ENCODE assay signal across 8 mouse cellular contexts in genomic region chr3:58524246-58524645, GRCm38 (mm10). TPM values are rescaled to one million over a fixed set of nuclear protein-coding genes. Genes with fewer than 3 reads are reported as not detected.
A peak's percentile ranks its signal among the peaks of the same experiment; 100 is the strongest.
DNase-seq lines count a peak whose midpoint lies in the region; ATAC-seq and TF ChIP-seq lines count a peak whose summit lies in the region.

No protein-coding gene starts in this region.

- TF ChIP-seq CTCF in heart, adult 2 months (IDR thresholded peaks at IDR 0.05) = no peak
- no peak for TF ChIP-seq CTCF in CH12.LX (conservative IDR thresholded peaks at IDR 0.05 in 1 of 2, IDR thresholded peaks at IDR 0.05 in 1 of 2; ENCODE audit: low read depth in 2 of 2, low read length in 2 of 2)

- no peaks in the 10 kb centered on the region for H3K27me3 ChIP-seq in heart, adult 2 months (ENCODE audit: control insufficient read depth, insufficient read depth, low read length)
- H3K27me3 ChIP-seq in CH12.LX (replicated peaks) = no peaks in the 10 kb centered on the region
- H3K27me3 ChIP-seq in forebrain, embryonic 14.5 days (replicated peaks; ENCODE audit: control insufficient read depth, insufficient read depth, low read length) = no peaks in the 10 kb centered on the region
- H3K27me3 ChIP-seq in liver, embryonic 13.5 days = no peaks in the 10 kb centered on the region

- intact Hi-C loops in heart, adult 2 months (cut with DNase I) = loop anchor here (2.0 to 10.0 kb wide), 3 partner anchors 53 to 679 kb away; partner anchors contain the start of genes Pfn2 and Selenot
- intact Hi-C loops in heart, postnatal 25 days (cut with DNase I) = loop anchor here (2.0 kb wide), 1 partner anchor 107 kb away; no protein-coding TSS in a partner anchor

- H3K4me2 ChIP-seq in CH12.LX (ENCODE audit: insufficient read depth, low read depth, poor library complexity, severe bottlenecking) = peak overlapping the region; percentile 18; the same call in 1 of the 2 replicates
- H3K4me2 ChIP-seq in forebrain, embryonic 14.5 days (ENCODE audit: low read length) = peak overlapping the region; percentile 52
- H3K4me2 ChIP-seq in liver, embryonic 13.5 days = peak overlapping the region; percentile 87

- peaks cover 2% of the 10 kb centered on the region for H3K4me1 ChIP-seq in heart, adult 2 months (ENCODE audit: control insufficient read depth, insufficient read depth, low read length)
- H3K4me1 ChIP-seq in CH12.LX (ENCODE audit: control insufficient read depth in 1 of 2, insufficient read depth in 2 of 2) = peaks cover 3 to 30% of the 10 kb centered on the region in 2 experiments; a peak in 3 of 4 replicates
- peaks cover 9% of the 10 kb centered on the region; the same call in 1 of the 2 replicates for H3K4me1 ChIP-seq in forebrain, embryonic 14.5 days (ENCODE audit: control insufficient read depth, insufficient read depth, low read length)
- H3K4me1 ChIP-seq in liver, embryonic 13.5 days (replicated peaks) = peaks cover 39% of the 10 kb centered on the region

- DNase-seq in heart, adult 2 months = no peak
- no peak for DNase-seq in heart, postnatal 25 days (ENCODE audit: low spot score)
- no peak for DNase-seq in CH12.LX (ENCODE audit: extremely low read depth)
- no peak for DNase-seq in forebrain, embryonic 14.5 days (ENCODE audit: low spot score)
- DNase-seq in liver, embryonic 13.5 days = no peak
- DNase-seq in left cerebral cortex, adult 9 months (ENCODE audit: low spot score in 2 of 2) = no peak
- no peak for DNase-seq in thymus, postnatal 10 days (ENCODE audit: low spot score in 2 of 2)
- no peak for DNase-seq in urinary bladder, postnatal 25 days (ENCODE audit: low spot score)

- H3K4me3 ChIP-seq in heart, adult 2 months = peak overlapping the region; percentile 89
- peak overlapping the region; percentile 91 to 99 (median 96) for H3K4me3 ChIP-seq in CH12.LX (replicated peaks in 1 of 3; ENCODE audit: low read depth in 2 of 3, low read length in 2 of 3, poor library complexity in 1 of 3)
- H3K4me3 ChIP-seq in forebrain, embryonic 14.5 days (ENCODE audit: low read depth, low read length) = peak overlapping the region; percentile 73
- peak overlapping the region; percentile 97 for H3K4me3 ChIP-seq in liver, embryonic 13.5 days (replicated peaks)

- no peak for ATAC-seq in forebrain, embryonic 14.5 days
- ATAC-seq in liver, embryonic 13.5 days (ENCODE audit: low read depth) = no peak

- WGBS in heart, adult 2 months = 26% methylated on average over 4 of the region's 4 CpGs
- WGBS in forebrain, embryonic 14.5 days = 70% methylated on average over 4 of the region's 4 CpGs
- 59% methylated on average over 4 of the region's 4 CpGs for WGBS in liver, embryonic 13.5 days (ENCODE audit: insufficient replicate concordance)

- H3K9ac ChIP-seq in heart, adult 2 months (ENCODE audit: low read depth, low read length) = peak overlapping the region; percentile 53; the same call in 1 of the 2 replicates
- peak overlapping the region; percentile 100 for H3K9ac ChIP-seq in CH12.LX (ENCODE audit: insufficient read depth, low read depth)
- H3K9ac ChIP-seq in forebrain, embryonic 14.5 days (ENCODE audit: low read length) = peak overlapping the region; percentile 86; the same call in 1 of the 2 replicates
- H3K9ac ChIP-seq in liver, embryonic 13.5 days = peak overlapping the region; percentile 98

- H3K36me3 ChIP-seq in heart, adult 2 months (ENCODE audit: control insufficient read depth, insufficient read depth, low read length) = peaks cover 24% of the 10 kb centered on the region
- peaks cover 26 to 46% of the 10 kb centered on the region in 2 experiments for H3K36me3 ChIP-seq in CH12.LX (replicated peaks in 1 of 2; ENCODE audit: control insufficient read depth in 1 of 2, insufficient read depth in 1 of 2, low read length in 1 of 2)
- H3K36me3 ChIP-seq in forebrain, embryonic 14.5 days (ENCODE audit: control insufficient read depth, insufficient read depth, low read length) = peaks cover 21% of the 10 kb centered on the region
- H3K36me3 ChIP-seq in liver, embryonic 13.5 days = peaks cover 24% of the 10 kb centered on the region

- H3K27ac ChIP-seq in heart, adult 2 months = no peak overlapping the region
- H3K27ac ChIP-seq in CH12.LX (ENCODE audit: insufficient read depth, low read depth) = 0 out of 2 replicates have a peak overlapping the region, but pooled peaks have one; percentile 9
- H3K27ac ChIP-seq in forebrain, embryonic 14.5 days (ENCODE audit: low read depth, low read length) = no peak overlapping the region
- H3K27ac ChIP-seq in liver, embryonic 13.5 days = no peak overlapping the region

- TF ChIP-seq RAD21 in CH12.LX (IDR thresholded peaks at IDR 0.05; ENCODE audit: low read depth, low read length) = no peak

- no peak for TF ChIP-seq EP300 in heart, adult 2 months (IDR thresholded peaks at IDR 0.05; ENCODE audit: insufficient read depth, low read depth, low read length)
- TF ChIP-seq EP300 in CH12.LX (IDR thresholded peaks at IDR 0.05; ENCODE audit: low read length) = no peak

- no peak for TF ChIP-seq POLR2A in heart, adult 2 months (IDR thresholded peaks at IDR 0.05; ENCODE audit: insufficient read depth, low read depth, low read length)
- TF ChIP-seq POLR2A in CH12.LX (IDR thresholded peaks at IDR 0.05; ENCODE audit: low read depth, low read length) = no peak; the same call in 1 of the 2 replicates

- in situ Hi-C loops in CH12.LX (cut with MboI; ENCODE audit: low pct_ligation_motif_present, low pct_unique_long_range_greater_than_20kb, low sequenced_read_pairs) = no loop called here

- H3K9me3 ChIP-seq in CH12.LX (replicated peaks; ENCODE audit: low read length) = no peaks in the 10 kb centered on the region
- no peaks in the 10 kb centered on the region for H3K9me3 ChIP-seq in forebrain, embryonic 14.5 days (replicated peaks; ENCODE audit: control insufficient read depth, low read length)
- no peaks in the 10 kb centered on the region for H3K9me3 ChIP-seq in liver, embryonic 13.5 days (replicated peaks)

- no peaks in the 10 kb centered on the region for H3K79me2 ChIP-seq in heart, adult 2 months (replicated peaks; ENCODE audit: control insufficient read depth, insufficient read depth, low read length)
- H3K79me2 ChIP-seq in CH12.LX (replicated peaks; ENCODE audit: control insufficient read depth, extremely low read depth, insufficient read depth, poor library complexity, severe bottlenecking) = peaks cover 79% of the 10 kb centered on the region

- dilution Hi-C loops in CH12.LX (cut with MboI; ENCODE audit: extremely low pct_ligation_motif_present, extremely low pct_unique_long_range_greater_than_20kb, low sequenced_read_pairs) = no loop called here

TF ChIP-seq in CH12.LX, 34 proteins besides CTCF, POLR2A, EP300 and RAD21:
- no peak for TF ChIP-seq MAFK (IDR thresholded peaks at IDR 0.05; ENCODE audit: insufficient replicate concordance, low read length)
- TF ChIP-seq NRF1 (IDR thresholded peaks at IDR 0.05; ENCODE audit: low read depth, low read length) = no peak
- no peak for TF ChIP-seq ZC3H11A (IDR thresholded peaks at IDR 0.05; ENCODE audit: low read depth, low read length)
- no peak; the same call in 1 of the 2 replicates for TF ChIP-seq ETS1 (conservative IDR thresholded peaks at IDR 0.05; ENCODE audit: low read depth, low read length)
- TF ChIP-seq RCOR1 (conservative IDR thresholded peaks at IDR 0.05; ENCODE audit: low read depth, low read length) = no peak
- no peak for TF ChIP-seq SMC3 (IDR thresholded peaks at IDR 0.05; ENCODE audit: low read depth, low read length)
- no peak for TF ChIP-seq PAX5 (IDR thresholded peaks at IDR 0.05; ENCODE audit: low read length)
- TF ChIP-seq ZKSCAN1 (IDR thresholded peaks at IDR 0.05; ENCODE audit: borderline replicate concordance, low read depth, low read length) = no peak
- no peak for TF ChIP-seq JUN (IDR thresholded peaks at IDR 0.05; ENCODE audit: insufficient read depth, low read depth, low read length)
- no peak for TF ChIP-seq MYC (IDR thresholded peaks at IDR 0.05; ENCODE audit: low read depth, low read length)
- no peak for TF ChIP-seq E2F4 (IDR thresholded peaks at IDR 0.05; ENCODE audit: insufficient replicate concordance, low read depth, low read length)
- no peak; the same call in 1 of the 2 replicates for TF ChIP-seq SIN3A (IDR thresholded peaks at IDR 0.05; ENCODE audit: low read length)
- no peak for TF ChIP-seq IRF4 (IDR thresholded peaks at IDR 0.05; ENCODE audit: low read depth, low read length)
- no peak for TF ChIP-seq MEF2A (IDR thresholded peaks at IDR 0.05; ENCODE audit: borderline replicate concordance, low read depth, low read length)
- no peak for TF ChIP-seq UBTF (IDR thresholded peaks at IDR 0.05; ENCODE audit: low read depth, low read length)

RNA-seq across cellular contexts. Expression of gene Eif2a, which starts 1.4 kb away (rescaled TPM):
- total RNA-seq in heart, adult 2 months (2021) = 10 to 100 TPM; 32.0 to 42.0 TPM
- polyA plus RNA-seq in heart, adult 2 months (2012; rRNA removed) = 9.3 and 27.5 TPM in 2 replicates
- 10 to 100 TPM; 35.4 to 42.4 TPM for total RNA-seq in heart, postnatal 25 days (2021)
- 107 and 119 TPM in 2 replicates for total RNA-seq in CH12.LX (2012; rRNA removed)
- total RNA-seq in CH12.LX (2014; rRNA removed) = 215 and 241 TPM in 2 replicates
- 116 and 117 TPM in 2 replicates for polyA plus RNA-seq in CH12.LX (2012; ENCODE audit: insufficient read length, low read depth)
- polyA plus RNA-seq in forebrain, embryonic 14.5 days (2014; fragmentation: Nextera tagmentation; extraction: Ambion mirVana) = 54.9 and 56.0 TPM in 2 replicates
- polyA plus RNA-seq in liver, embryonic 13.5 days (2015; fragmentation: Nextera tagmentation; extraction: Ambion mirVana) = 35.5 and 45.3 TPM in 2 replicates

RNA-seq across cellular contexts. Expression of gene Serp1, which starts 1.4 kb away (rescaled TPM):
- 10 to 100 TPM; 12.2 to 12.3 TPM for total RNA-seq in heart, adult 2 months (2021)
- polyA plus RNA-seq in heart, adult 2 months (2012; rRNA removed) = 6.8 and 9.0 TPM in 2 replicates
- total RNA-seq in heart, postnatal 25 days (2021) = 10 to 100 TPM; 13.0 to 14.3 TPM
- total RNA-seq in CH12.LX (2012; rRNA removed) (210 and 219 TPM in 2 replicates), CH12.LX (2014; rRNA removed) (470 and 509 TPM in 2 replicates)
- 252 and 298 TPM in 2 replicates for polyA plus RNA-seq in CH12.LX (2012; ENCODE audit: insufficient read length, low read depth)
- polyA plus RNA-seq in forebrain, embryonic 14.5 days (2014; fragmentation: Nextera tagmentation; extraction: Ambion mirVana) = 95.1 and 97.4 TPM in 2 replicates
- polyA plus RNA-seq in liver, embryonic 13.5 days (2015; fragmentation: Nextera tagmentation; extraction: Ambion mirVana) = 101 and 125 TPM in 2 replicates

RNA-seq across cellular contexts. Expression of gene Selenot, which starts 52.2 kb away (rescaled TPM):
- total RNA-seq in heart, adult 2 months (2021) = 100 to 1,000 TPM; 116 to 119 TPM
- 48.3 and 92.1 TPM in 2 replicates for polyA plus RNA-seq in heart, adult 2 months (2012; rRNA removed)
- total RNA-seq in heart, postnatal 25 days (2021) = 100 to 1,000 TPM; 119 to 125 TPM
- total RNA-seq in CH12.LX (2012; rRNA removed) (63.6 and 76.6 TPM in 2 replicates), CH12.LX (2014; rRNA removed) (254 and 283 TPM in 2 replicates)
- 134 and 157 TPM in 2 replicates for polyA plus RNA-seq in CH12.LX (2012; ENCODE audit: insufficient read length, low read depth)
- 25.7 and 30.3 TPM in 2 replicates for polyA plus RNA-seq in forebrain, embryonic 14.5 days (2014; fragmentation: Nextera tagmentation; extraction: Ambion mirVana)
- 14.8 and 15.6 TPM in 2 replicates for polyA plus RNA-seq in liver, embryonic 13.5 days (2015; fragmentation: Nextera tagmentation; extraction: Ambion mirVana)

Comparison
In these comparisons a context has a peak if more than half of its experiments do, and no peak if none do; other contexts are left out.
1. H3K4me2 ChIP-seq: peak in every context shown above with its lines; median percentile 87 in liver, embryonic 13.5 days; 52 in forebrain, embryonic 14.5 days; 18 in CH12.LX.